Mouse (Mus musculus): ENCODE results near the gene Aldh9a1.

The Aldh9a1 gene

GRCm38 (mm10) chr1:167384156-167384555 lies 34.4 kb downstream of the Aldh9a1 start:
- in situ Hi-C loops (cut with MboI) = no loop called here

GRCm38 (mm10) chr1:167385211-167385610 lies 35.4 kb downstream of the Aldh9a1 start:
- in situ Hi-C loops (cut with MboI) = no loop called here

- in situ Hi-C loops (cut with MboI) = no loop called here
Observed at GRCm38 (mm10) chr1:167385636-167386035, 35.8 kb downstream of the Aldh9a1 start.

- in situ Hi-C loops (cut with MboI) = no loop called here
Observed at GRCm38 (mm10) chr1:167386466-167386865, 36.7 kb downstream of the Aldh9a1 start.

GRCm38 (mm10) chr1:167387310-167387709 lies 37.5 kb downstream of the Aldh9a1 start:
- in situ Hi-C loops (cut with MboI) = no loop called here

- in situ Hi-C loops (cut with MboI) = no loop called here
Observed at GRCm38 (mm10) chr1:167387796-167388195, 38.0 kb downstream of the Aldh9a1 start.

- in situ Hi-C loops (cut with MboI) = no loop called here
Observed at GRCm38 (mm10) chr1:167388571-167388970, 38.8 kb downstream of the Aldh9a1 start.

- in situ Hi-C loops (cut with MboI) = no loop called here
Observed at GRCm38 (mm10) chr1:167389584-167389983, 39.8 kb downstream of the Aldh9a1 start.

GRCm38 (mm10) chr1:167390381-167390780 lies 40.6 kb downstream of the Aldh9a1 start:
- in situ Hi-C loops (cut with MboI) = no loop called here

GRCm38 (mm10) chr1:167391241-167391640 lies 41.5 kb downstream of the Aldh9a1 start:
- in situ Hi-C loops (cut with MboI) = no loop called here

GRCm38 (mm10) chr1:167392031-167392640 lies 42.3 kb downstream of the Aldh9a1 start:
- in situ Hi-C loops (cut with MboI) = no loop called here

GRCm38 (mm10) chr1:167392687-167393086 lies 42.9 kb downstream of the Aldh9a1 start:
- in situ Hi-C loops (cut with MboI) = no loop called here

GRCm38 (mm10) chr1:167393281-167393680 lies 43.5 kb downstream of the Aldh9a1 start:
- in situ Hi-C loops (cut with MboI) = no loop called here

GRCm38 (mm10) chr1:167393683-167394492 lies 44.1 kb downstream of the Aldh9a1 start, which contains the start of gene Mgst3:
Gene Mgst3 (minus strand): TSS chr1:167393841.
- in situ Hi-C loops (cut with MboI) = no loop called here

GRCm38 (mm10) chr1:167405237-167405636 lies 55.4 kb downstream of the Aldh9a1 start:
- in situ Hi-C loops (cut with MboI) = no loop called here

- in situ Hi-C loops (cut with MboI) = no loop called here
Observed at GRCm38 (mm10) chr1:167409601-167410000, 59.8 kb downstream of the Aldh9a1 start.

GRCm38 (mm10) chr1:167411991-167412715 lies 62.4 kb downstream of the Aldh9a1 start:
- in situ Hi-C loops (cut with MboI) = no loop called here

- in situ Hi-C loops (cut with MboI) = no loop called here
Observed at GRCm38 (mm10) chr1:167414846-167415245, 65.1 kb downstream of the Aldh9a1 start.

All from mature B cell (primary cell).